In genomic region chr10:80075924-80076323, GRCm38 (mm10) we compare ENCODE assay signal across 11 mouse cellular contexts. TPM values are rescaled to one million over a fixed set of nuclear protein-coding genes. Genes with fewer than 3 reads are reported as not detected.
A peak's percentile ranks its signal among the peaks of the same experiment; 100 is the strongest.
DNase-seq lines count a peak whose midpoint lies in the region; ATAC-seq and TF ChIP-seq lines count a peak whose summit lies in the region.
"Had no signal": no experiment of that assay in that cellular context is flagged by ENCODE, and none has a peak within 500 bp of the region (broad histone marks: within the 10 kb centered on the region; RNA-seq: fewer than 3 reads in every experiment).

No protein-coding gene starts in this region.

- DNase-seq in heart, adult 2 months, result no peak
- no peak for DNase-seq in heart, postnatal 25 days (ENCODE audit: low spot score)
- DNase-seq in liver, embryonic 11.5 days (ENCODE audit: low spot score), result no peak
- DNase-seq in liver, result no peak
- no peak for DNase-seq in embryonic facial prominence, embryonic 14.5 days (ENCODE audit: low spot score)
- no peak for DNase-seq in gastrocnemius, postnatal 25 days
- DNase-seq in thymus, postnatal 0 days (ENCODE audit: low spot score), result no peak

- WGBS in heart, adult 2 months, result 100% methylated on average over 1 of the region's 1 CpGs
- 63% methylated on average over 1 of the region's 1 CpGs for WGBS in liver, embryonic 11.5 days
- WGBS in embryonic facial prominence, embryonic 14.5 days, result 60% methylated on average over 1 of the region's 1 CpGs
- WGBS in small intestine, adult 2 months, result 91% methylated on average over 1 of the region's 1 CpGs

- ATAC-seq in liver, embryonic 11.5 days (replicated peaks; ENCODE audit: low FRiP score), result no peak
- no peak for ATAC-seq in embryonic facial prominence, embryonic 14.5 days (ENCODE audit: low read depth)

- H3K27ac ChIP-seq in heart, adult 2 months, result peak overlapping the region; percentile 74
- peak overlapping the region; percentile 48; the same call in 1 of the 2 replicates for H3K27ac ChIP-seq in liver, embryonic 11.5 days (ENCODE audit: low read depth, low read length)
- H3K27ac ChIP-seq in embryonic facial prominence, embryonic 14.5 days (replicated peaks; ENCODE audit: low read depth, low read length), result peak overlapping the region; percentile 55; the same call in 1 of the 2 replicates
- peak overlapping the region; percentile 41; the same call in 1 of the 2 replicates for H3K27ac ChIP-seq in small intestine, adult 2 months (ENCODE audit: insufficient read depth, low read depth, low read length)
- H3K27ac ChIP-seq: forebrain, embryonic 10.5 days; midbrain, embryonic 12.5 days had no signal

- H3K27me3 ChIP-seq in heart, adult 2 months (ENCODE audit: control insufficient read depth, insufficient read depth, low read length), result no peaks in the 10 kb centered on the region
- H3K27me3 ChIP-seq in liver, embryonic 11.5 days (replicated peaks; ENCODE audit: control insufficient read depth, insufficient read depth, low read length), result no peaks in the 10 kb centered on the region
- H3K27me3 ChIP-seq in embryonic facial prominence, embryonic 14.5 days (replicated peaks; ENCODE audit: control insufficient read depth, insufficient read depth, low read length), result no peaks in the 10 kb centered on the region
- no peaks in the 10 kb centered on the region for H3K27me3 ChIP-seq in small intestine, adult 2 months (ENCODE audit: control insufficient read depth, insufficient read depth, low read length)
- H3K27me3 ChIP-seq: hindbrain, embryonic 15.5 days; midbrain, embryonic 12.5 days had no signal

- H3K4me3 ChIP-seq in heart, adult 2 months, result no peak overlapping the region
- H3K4me3 ChIP-seq in liver, embryonic 11.5 days (ENCODE audit: low read depth, low read length), result no peak overlapping the region
- no peak overlapping the region for H3K4me3 ChIP-seq in embryonic facial prominence, embryonic 14.5 days (ENCODE audit: low read depth, low read length)
- no peak overlapping the region for H3K4me3 ChIP-seq in small intestine, adult 2 months (ENCODE audit: low read depth, low read length)
- H3K4me3 ChIP-seq: midbrain, embryonic 12.5 days had no signal

- H3K4me2 ChIP-seq in liver, embryonic 11.5 days, result no peak overlapping the region
- no peak overlapping the region for H3K4me2 ChIP-seq in embryonic facial prominence, embryonic 14.5 days (ENCODE audit: low read depth, low read length)
- H3K4me2 ChIP-seq: midbrain, embryonic 12.5 days had no signal

- TF ChIP-seq POLR2A in heart, adult 2 months (IDR thresholded peaks at IDR 0.05; ENCODE audit: insufficient read depth, low read depth, low read length), result no peak
- TF ChIP-seq POLR2A in small intestine, adult 2 months (IDR thresholded peaks at IDR 0.05; ENCODE audit: low read depth, low read length), result no peak

- intact Hi-C loops in heart, adult 2 months (cut with DNase I), result loop anchor here (2.0 to 5.0 kb wide), 2 partner anchors 17 to 36 kb away; no protein-coding TSS in a partner anchor
- intact Hi-C loops in heart, postnatal 25 days (cut with DNase I), result no loop called here

- no peak for TF ChIP-seq CTCF in heart, adult 2 months (IDR thresholded peaks at IDR 0.05)
- no peak for TF ChIP-seq CTCF in small intestine, adult 2 months (IDR thresholded peaks at IDR 0.05; ENCODE audit: extremely low read depth, insufficient read length, insufficient replicate concordance, low read depth, low read length)

- no peaks in the 10 kb centered on the region for H3K9me3 ChIP-seq in liver, embryonic 11.5 days (ENCODE audit: control insufficient read depth, low read length)
- H3K9me3 ChIP-seq in embryonic facial prominence, embryonic 14.5 days (ENCODE audit: control insufficient read depth, low read length), result no peaks in the 10 kb centered on the region
- H3K9me3 ChIP-seq: forebrain, embryonic 10.5 days; hindbrain, embryonic 15.5 days; midbrain, embryonic 12.5 days had no signal

- no peaks in the 10 kb centered on the region for H3K79me2 ChIP-seq in heart, adult 2 months (replicated peaks; ENCODE audit: control insufficient read depth, insufficient read depth, low read length)

- H3K36me3 ChIP-seq in heart, adult 2 months (ENCODE audit: control insufficient read depth, insufficient read depth, low read length), result 0 out of 2 replicates have a peak, but pooled peaks cover 2% of the 10 kb centered on the region
- H3K36me3 ChIP-seq in liver, embryonic 11.5 days (ENCODE audit: control insufficient read depth, insufficient read depth, low read length), result peaks cover 8% of the 10 kb centered on the region
- H3K36me3 ChIP-seq in embryonic facial prominence, embryonic 14.5 days (ENCODE audit: control insufficient read depth, insufficient read depth, low read length), result peaks cover 27% of the 10 kb centered on the region
- peaks cover 41% of the 10 kb centered on the region for H3K36me3 ChIP-seq in small intestine, adult 2 months (ENCODE audit: control insufficient read depth, insufficient read depth, low read length)

- no peak for TF ChIP-seq EP300 in heart, adult 2 months (IDR thresholded peaks at IDR 0.05; ENCODE audit: insufficient read depth, low read depth, low read length)

- H3K9ac ChIP-seq in heart, adult 2 months (ENCODE audit: low read depth, low read length), result no peak overlapping the region
- H3K9ac ChIP-seq in liver, embryonic 11.5 days (ENCODE audit: low read depth, low read length), result no peak overlapping the region
- H3K9ac ChIP-seq in embryonic facial prominence, embryonic 14.5 days (ENCODE audit: low read depth, low read length), result no peak overlapping the region
- H3K9ac ChIP-seq: hindbrain, embryonic 15.5 days; midbrain, embryonic 12.5 days had no signal

- peaks cover 23% of the 10 kb centered on the region for H3K4me1 ChIP-seq in heart, adult 2 months (ENCODE audit: control insufficient read depth, insufficient read depth, low read length)
- peaks cover 40% of the 10 kb centered on the region for H3K4me1 ChIP-seq in liver, embryonic 11.5 days (replicated peaks; ENCODE audit: control insufficient read depth, insufficient read depth, low read length)
- peaks cover 24% of the 10 kb centered on the region for H3K4me1 ChIP-seq in embryonic facial prominence, embryonic 14.5 days (ENCODE audit: control insufficient read depth, insufficient read depth, low read length)
- peaks cover 29% of the 10 kb centered on the region for H3K4me1 ChIP-seq in small intestine, adult 2 months (ENCODE audit: control insufficient read depth, insufficient read depth, insufficient read length, low read length)
- H3K4me1 ChIP-seq: hindbrain, embryonic 15.5 days had no signal

RNA-seq across cellular contexts. Expression of gene Gpx4, which starts 29.0 kb away (rescaled TPM):
- total RNA-seq in heart, adult 2 months (2021), result 1,000 to 10,000 TPM in 1 of 2 experiments, 100 to 1,000 TPM in 1; 832 to 1,055 TPM
- polyA plus RNA-seq in heart, adult 2 months (2012; rRNA removed), result 860 and 993 TPM in 2 replicates
- total RNA-seq in heart, postnatal 25 days (2021), result 100 to 1,000 TPM; 691 to 812 TPM
- polyA plus RNA-seq in liver, embryonic 11.5 days (2014; fragmentation: Nextera tagmentation; extraction: Ambion mirVana), result 761 and 762 TPM in 2 replicates
- polyA plus RNA-seq in embryonic facial prominence, embryonic 14.5 days (2014; fragmentation: Nextera tagmentation; extraction: Ambion mirVana), result 505 and 517 TPM in 2 replicates
- 388 and 646 TPM in 2 replicates for polyA plus RNA-seq in small intestine, adult 2 months (2012; rRNA removed)
- total RNA-seq in gastrocnemius, postnatal 25 days (2021), result 100 to 1,000 TPM; 527 to 618 TPM
- 640 and 681 TPM in 2 replicates for polyA plus RNA-seq in thymus, postnatal 0 days (2015; fragmentation: Nextera tagmentation; extraction: Ambion mirVana)

RNA-seq across cellular contexts. Expression of gene Sbno2, which starts 29.4 kb away (rescaled TPM):
- total RNA-seq in heart, adult 2 months (2021), result 10 to 100 TPM; 10.6 to 11.2 TPM
- 16.9 and 18.0 TPM in 2 replicates for polyA plus RNA-seq in heart, adult 2 months (2012; rRNA removed)
- 10 to 100 TPM; 11.0 to 11.6 TPM for total RNA-seq in heart, postnatal 25 days (2021)
- 17.7 and 19.2 TPM in 2 replicates for polyA plus RNA-seq in liver, embryonic 11.5 days (2014; fragmentation: Nextera tagmentation; extraction: Ambion mirVana)
- 12.8 and 14.1 TPM in 2 replicates for polyA plus RNA-seq in embryonic facial prominence, embryonic 14.5 days (2014; fragmentation: Nextera tagmentation; extraction: Ambion mirVana)
- polyA plus RNA-seq in small intestine, adult 2 months (2012; rRNA removed), result 61.2 and 126 TPM in 2 replicates
- 1 to 10 TPM; 5.6 to 6.7 TPM for total RNA-seq in gastrocnemius, postnatal 25 days (2021)
- 18.3 and 19.7 TPM in 2 replicates for polyA plus RNA-seq in thymus, postnatal 0 days (2015; fragmentation: Nextera tagmentation; extraction: Ambion mirVana)

RNA-seq across cellular contexts. Expression of gene Polr2e, which starts 36.3 kb away (rescaled TPM):
- total RNA-seq in heart, adult 2 months (2021), result 10 to 100 TPM; 78.3 to 89.8 TPM
- 182 and 194 TPM in 2 replicates for polyA plus RNA-seq in heart, adult 2 months (2012; rRNA removed)
- 10 to 100 TPM; 79.3 to 81.2 TPM for total RNA-seq in heart, postnatal 25 days (2021)
- polyA plus RNA-seq in liver, embryonic 11.5 days (2014; fragmentation: Nextera tagmentation; extraction: Ambion mirVana), result 239 and 256 TPM in 2 replicates
- polyA plus RNA-seq in embryonic facial prominence, embryonic 14.5 days (2014; fragmentation: Nextera tagmentation; extraction: Ambion mirVana), result 207 and 227 TPM in 2 replicates
- 140 and 186 TPM in 2 replicates for polyA plus RNA-seq in small intestine, adult 2 months (2012; rRNA removed)
- 10 to 100 TPM; 43.2 to 45.5 TPM for total RNA-seq in gastrocnemius, postnatal 25 days (2021)
- 153 and 158 TPM in 2 replicates for polyA plus RNA-seq in thymus, postnatal 0 days (2015; fragmentation: Nextera tagmentation; extraction: Ambion mirVana)

RNA-seq across cellular contexts. Expression of gene Stk11, which starts 39.7 kb away (rescaled TPM):
- total RNA-seq in heart, adult 2 months (2021), result 100 to 1,000 TPM; 140 to 161 TPM
- 127 and 144 TPM in 2 replicates for polyA plus RNA-seq in heart, adult 2 months (2012; rRNA removed)
- total RNA-seq in heart, postnatal 25 days (2021), result 100 to 1,000 TPM; 133 to 138 TPM
- 25.1 and 33.5 TPM in 2 replicates for polyA plus RNA-seq in liver, embryonic 11.5 days (2014; fragmentation: Nextera tagmentation; extraction: Ambion mirVana)
- 32.6 and 32.7 TPM in 2 replicates for polyA plus RNA-seq in embryonic facial prominence, embryonic 14.5 days (2014; fragmentation: Nextera tagmentation; extraction: Ambion mirVana)
- 77.5 and 124 TPM in 2 replicates for polyA plus RNA-seq in small intestine, adult 2 months (2012; rRNA removed)
- total RNA-seq in gastrocnemius, postnatal 25 days (2021), result 100 to 1,000 TPM in 1 of 2 experiments, 10 to 100 TPM in 1; 99.8 to 120 TPM
- polyA plus RNA-seq in thymus, postnatal 0 days (2015; fragmentation: Nextera tagmentation; extraction: Ambion mirVana), result 18.2 and 23.2 TPM in 2 replicates

RNA-seq across cellular contexts. Expression of gene Arhgap45, which starts 59.5 kb away (rescaled TPM):
- total RNA-seq in heart, adult 2 months (2021), result 1 to 10 TPM; 3.5 to 5.1 TPM
- polyA plus RNA-seq in heart, adult 2 months (2012; rRNA removed), result 8.9 and 16.6 TPM in 2 replicates
- total RNA-seq in heart, postnatal 25 days (2021), result 1 to 10 TPM; 4.7 to 4.9 TPM
- polyA plus RNA-seq in liver, embryonic 11.5 days (2014; fragmentation: Nextera tagmentation; extraction: Ambion mirVana), result 29.0 and 29.4 TPM in 2 replicates
- polyA plus RNA-seq in embryonic facial prominence, embryonic 14.5 days (2014; fragmentation: Nextera tagmentation; extraction: Ambion mirVana), result 4.4 and 6.4 TPM in 2 replicates
- 23.2 and 36.8 TPM in 2 replicates for polyA plus RNA-seq in small intestine, adult 2 months (2012; rRNA removed)
- total RNA-seq in gastrocnemius, postnatal 25 days (2021), result 1 to 10 TPM; 1.0 to 2.1 TPM
- 179 and 206 TPM in 2 replicates for polyA plus RNA-seq in thymus, postnatal 0 days (2015; fragmentation: Nextera tagmentation; extraction: Ambion mirVana)
